Mouse (Mus musculus) ES-Bruce4 (cell line): ENCODE measurements around the gene Cdk17. TPM values are rescaled to one million over a fixed set of nuclear protein-coding genes. Genes with fewer than 3 reads are reported as not detected.
A peak's percentile ranks its signal among the peaks of the same experiment; 100 is the strongest.

Source experiments
- H3K27ac ChIP-seq: 2 replicates; pipeline ENCODE4 v1.5.1; 2012; ENCODE audit warnings: low read length, inconsistent platforms; ENCODE audit not compliant: insufficient read depth
- H3K27me3 ChIP-seq: 2 replicates; pipeline ENCODE4 v1.6.1; 2012; ENCODE audit warnings: mild to moderate bottlenecking, low read length, inconsistent platforms; ENCODE audit not compliant: control insufficient read depth, poor library complexity, insufficient read depth, severe bottlenecking
- H3K36me3 ChIP-seq: 2 replicates; pipeline ENCODE4 v1.6.1; 2012; ENCODE audit warnings: inconsistent platforms, mild to moderate bottlenecking, low read length, moderate library complexity; ENCODE audit not compliant: control insufficient read depth, poor library complexity, insufficient read depth, severe bottlenecking
- H3K4me1 ChIP-seq: one replicate; pipeline ENCODE4 v1.8.1; 2011; ENCODE audit warnings: low read length; ENCODE audit not compliant: control insufficient read depth, insufficient read depth
- H3K4me3 ChIP-seq: 2 replicates; pipeline ENCODE4 v1.5.1; 2011; ENCODE audit warnings: low read depth, mild to moderate bottlenecking, low read length
- H3K9ac ChIP-seq: 2 replicates; pipeline ENCODE4 v1.6.1; 2012; ENCODE audit warnings: low read depth, mild to moderate bottlenecking, inconsistent platforms; ENCODE audit not compliant: poor library complexity, severe bottlenecking
- H3K9me3 ChIP-seq: replicated peaks from 2 replicates; pipeline ENCODE4 v1.6.1; 2012; ENCODE audit warnings: mild to moderate bottlenecking, low read length, inconsistent platforms; ENCODE audit not compliant: control insufficient read depth, poor library complexity, insufficient read depth, severe bottlenecking
- CTCF ChIP-seq: IDR thresholded peaks from one replicate; pipeline ENCODE4 v1.8.1; 2011; ENCODE audit warnings: low read depth, low read length
- EP300 ChIP-seq: IDR thresholded peaks from 2 replicates; pipeline ENCODE4 v1.6.1; 2011; ENCODE audit warnings: low read depth, low read length; ENCODE audit not compliant: insufficient read depth
- POLR2A ChIP-seq: IDR thresholded peaks from one replicate; pipeline ENCODE4 v1.8.1; 2011; ENCODE audit warnings: low read length; ENCODE audit not compliant: insufficient read depth
- polyA plus RNA-seq: library from polyadenylated mRNA; stranded (reverse); fragments of >200 nt; gene quantifications from 2 replicates; pipeline ENCODE4 v1.2.4, GENCODE M21; 2011; ENCODE audit warnings: low read depth; ENCODE audit not compliant: missing spikeins, insufficient read depth, insufficient read length

Cdk17 gene
- polyA plus RNA-seq, 1 experiment: 44.2 TPM

- no peak overlapping the region for H3K9ac ChIP-seq
- H3K36me3 ChIP-seq: peaks cover 27% of the 10 kb centered on the region
- TF ChIP-seq POLR2A: no peak
- TF ChIP-seq CTCF: no peak
- no peak for TF ChIP-seq EP300
- H3K4me3 ChIP-seq: no peak overlapping the region
- H3K27me3 ChIP-seq: no peaks in the 10 kb centered on the region
- no peaks in the 10 kb centered on the region for H3K4me1 ChIP-seq
- H3K9me3 ChIP-seq: no peaks in the 10 kb centered on the region
- no peak overlapping the region for H3K27ac ChIP-seq
These were observed 73.1 kb downstream of the Cdk17 start for GRCm38 (mm10) chr10:93233665-93234194.

DNA sequence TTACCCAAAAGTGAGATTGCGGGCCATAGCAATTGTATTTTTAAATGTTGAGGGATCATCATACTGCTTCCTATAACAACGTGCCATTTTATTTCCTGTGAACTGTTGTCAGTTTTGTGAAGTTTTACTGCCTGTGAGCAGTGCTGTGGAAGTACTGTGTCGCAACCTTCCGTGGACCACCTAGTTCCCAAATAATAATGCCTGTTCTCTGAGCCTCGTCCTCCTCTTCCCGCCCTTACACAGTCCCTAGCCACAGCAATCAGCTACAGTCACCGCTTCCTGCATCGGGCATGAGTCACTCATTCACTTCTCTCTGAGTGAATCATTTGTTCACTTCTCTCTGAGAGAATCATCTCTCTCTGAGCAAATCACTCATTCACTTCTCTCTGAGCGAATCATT, 74.0 kb downstream of the Cdk17 start:
- no peaks in the 10 kb centered on the region for H3K9me3 ChIP-seq
- no peaks in the 10 kb centered on the region for H3K27me3 ChIP-seq
- no peak overlapping the region for H3K9ac ChIP-seq
- no peak for TF ChIP-seq EP300
- TF ChIP-seq POLR2A: no peak
- no peak for TF ChIP-seq CTCF
- no peak overlapping the region for H3K4me3 ChIP-seq
- H3K27ac ChIP-seq: no peak overlapping the region
- H3K36me3 ChIP-seq: peaks cover 34% of the 10 kb centered on the region
- H3K4me1 ChIP-seq: no peaks in the 10 kb centered on the region

DNA sequence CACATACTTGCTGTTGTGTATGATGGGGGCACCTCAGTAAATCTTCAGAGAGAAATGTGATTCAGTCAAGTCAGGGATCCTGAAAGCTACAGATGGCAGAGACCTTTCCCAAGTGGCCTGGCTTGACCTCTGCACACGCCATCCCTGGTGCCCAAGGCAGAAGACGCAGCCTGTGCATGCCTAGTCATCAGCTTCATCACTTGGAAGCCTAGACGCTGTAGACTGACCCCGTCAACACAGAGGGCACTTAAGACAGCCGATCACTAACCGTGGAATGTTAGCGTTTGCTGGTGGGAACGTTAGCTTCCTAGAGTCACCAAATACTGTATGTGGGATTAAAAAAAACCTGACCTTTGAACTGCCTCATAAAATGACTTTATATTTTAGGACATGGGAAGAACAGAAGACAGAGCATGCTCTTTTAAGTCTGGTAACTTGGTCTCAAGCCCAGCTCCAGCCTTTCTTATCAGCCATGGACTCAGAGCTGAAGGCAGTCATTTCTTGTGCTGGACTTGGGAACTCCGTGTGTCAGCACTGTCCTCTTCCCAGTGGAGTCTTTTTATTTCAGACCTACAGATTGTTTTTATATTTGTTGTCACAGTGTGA, 78.6 kb downstream of the Cdk17 start:
- no peaks in the 10 kb centered on the region for H3K9me3 ChIP-seq
- H3K27me3 ChIP-seq: no peaks in the 10 kb centered on the region
- no peak overlapping the region for H3K9ac ChIP-seq
- no peak overlapping the region for H3K27ac ChIP-seq
- TF ChIP-seq EP300: no peak
- TF ChIP-seq POLR2A: no peak
- no peak for TF ChIP-seq CTCF
- H3K4me3 ChIP-seq: no peak overlapping the region
- H3K36me3 ChIP-seq: peaks cover 32% of the 10 kb centered on the region
- H3K4me1 ChIP-seq: peaks cover 1% of the 10 kb centered on the region

- Histone ChIP-seq H3K4me1 (peaks cover 1% of the 10 kb centered on the region), H3K36me3 (peaks cover 20% of the 10 kb centered on the region)
- TF ChIP-seq CTCF (no peak), EP300 (peak; percentile 94)
These were observed 81.5 kb downstream of the Cdk17 start for GRCm38 (mm10) chr10:93242208-93242607.

GRCm38 (mm10) chr10:93242861-93243260, 82.2 kb downstream of the Cdk17 start:
- no peaks in the 10 kb centered on the region for H3K9me3 ChIP-seq
- H3K27ac ChIP-seq: no peak overlapping the region
- no peak overlapping the region for H3K9ac ChIP-seq
- peaks cover 19% of the 10 kb centered on the region for H3K36me3 ChIP-seq
- H3K4me1 ChIP-seq: peaks cover 1% of the 10 kb centered on the region
- TF ChIP-seq CTCF (no peak), POLR2A (no peak), EP300 (no peak)
- no peaks in the 10 kb centered on the region for H3K27me3 ChIP-seq
- H3K4me3 ChIP-seq: no peak overlapping the region

More at GRCm38 (mm10) chr10:93242208-93242607, 81.5 kb downstream of the Cdk17 start:
- no peak overlapping the region for H3K4me3 ChIP-seq
- no peak overlapping the region for H3K9ac ChIP-seq
- no peaks in the 10 kb centered on the region for H3K27me3 ChIP-seq
- peak overlapping the region; percentile 59 for H3K27ac ChIP-seq
- no peaks in the 10 kb centered on the region for H3K9me3 ChIP-seq

GRCm38 (mm10) chr10:93244209-93244705, 83.6 kb downstream of the Cdk17 start:
- no peak for TF ChIP-seq POLR2A
- no peak for TF ChIP-seq CTCF
- no peak for TF ChIP-seq EP300
- Histone ChIP-seq H3K9ac (no peak overlapping the region), H3K9me3 (no peaks in the 10 kb centered on the region), H3K27ac (no peak overlapping the region), H3K4me1 (peaks cover 4% of the 10 kb centered on the region), H3K4me3 (no peak overlapping the region), H3K27me3 (no peaks in the 10 kb centered on the region), H3K36me3 (peaks cover 15% of the 10 kb centered on the region)
